Comparison of ENCODE assay signal across 8 mouse cellular contexts in the genomic region with DNA sequence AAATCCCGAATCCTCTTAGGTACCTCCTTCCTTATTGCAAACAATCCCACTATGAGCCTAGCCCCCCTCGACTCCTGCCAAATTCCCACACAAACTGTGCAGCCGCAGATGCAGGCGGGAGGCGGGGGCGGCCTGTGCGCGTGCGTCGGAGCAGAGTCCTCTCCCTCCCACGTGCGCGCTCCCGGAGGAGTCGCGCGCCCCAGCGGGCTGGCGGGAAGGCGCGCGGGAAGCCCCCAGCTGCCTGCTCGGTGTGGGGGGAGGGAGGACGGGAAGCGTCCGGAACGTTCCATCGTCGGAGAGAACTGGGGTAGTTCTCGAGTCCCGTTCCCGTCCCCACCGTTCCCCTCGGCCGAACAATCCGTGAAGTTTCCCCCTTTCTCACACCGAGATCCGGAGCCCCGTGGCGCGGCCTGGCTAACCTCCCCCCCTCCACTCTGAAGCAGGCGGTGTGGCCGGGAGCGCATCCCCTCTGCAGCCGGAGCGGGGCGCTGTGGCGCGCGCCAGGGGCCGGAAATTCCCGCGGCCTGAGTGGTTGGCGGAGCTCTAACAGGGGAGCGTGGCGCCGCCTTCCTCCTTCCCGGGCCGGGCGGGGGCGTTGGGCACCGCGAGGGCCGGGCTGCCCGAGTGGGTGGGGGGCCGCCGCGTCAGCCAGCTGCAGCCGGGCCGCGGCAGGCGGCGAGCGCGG. TPM values are rescaled to one million over a fixed set of nuclear protein-coding genes. Genes with fewer than 3 reads are reported as not detected.
DNase-seq lines count a peak whose midpoint lies in the region; ATAC-seq and TF ChIP-seq lines count a peak whose summit lies in the region.

No protein-coding gene starts in this region.

- TF ChIP-seq CTCF in lung, adult 2 months (IDR thresholded peaks at IDR 0.05; ENCODE audit: insufficient read depth, low read length): peak; percentile 43

- H3K27me3 ChIP-seq in forebrain, embryonic 14.5 days (replicated peaks; ENCODE audit: control insufficient read depth, insufficient read depth, low read length): no peaks in the 10 kb centered on the region

- H3K27ac ChIP-seq in forebrain, embryonic 14.5 days (ENCODE audit: low read depth, low read length): peak overlapping the region; percentile 98

- H3K4me1 ChIP-seq in forebrain, embryonic 14.5 days (ENCODE audit: control insufficient read depth, insufficient read depth, low read length): peaks cover 8% of the 10 kb centered on the region; the same call in 1 of the 2 replicates
- H3K4me1 ChIP-seq in lung, adult 2 months (ENCODE audit: control insufficient read depth, insufficient read depth, low read length): peaks cover 6% of the 10 kb centered on the region

- ATAC-seq in forebrain, embryonic 14.5 days: peak; percentile 95
- ATAC-seq in neutrophil, adult 5-6 weeks (ENCODE audit: extremely low read depth, insufficient number of reproducible peaks, low FRiP score, poor library complexity, severe bottlenecking): peak; percentile 89

- under 1% methylated on average over 43 of the region's 75 CpGs for WGBS in forebrain, embryonic 14.5 days
- under 1% methylated on average over 67 of the region's 75 CpGs for WGBS in lung, adult 2 months

- H3K9me3 ChIP-seq in forebrain, embryonic 14.5 days (replicated peaks; ENCODE audit: control insufficient read depth, low read length): no peaks in the 10 kb centered on the region

- H3K4me3 ChIP-seq in forebrain, embryonic 14.5 days (ENCODE audit: low read depth, low read length): peak overlapping the region; percentile 82
- peak overlapping the region; percentile 82 for H3K4me3 ChIP-seq in lung, adult 2 months (replicated peaks; ENCODE audit: extremely low read depth, low read depth, low read length)

- peak overlapping the region; percentile 78 for H3K4me2 ChIP-seq in forebrain, embryonic 14.5 days (ENCODE audit: low read length)

- intact Hi-C loops in heart, postnatal 25 days (cut with DNase I): loop anchor here (2.0 to 5.0 kb wide), 3 partner anchors 121 to 179 kb away; no protein-coding TSS in a partner anchor

- H3K9ac ChIP-seq in forebrain, embryonic 14.5 days (ENCODE audit: low read length): peak overlapping the region; percentile 97

- DNase-seq in ES-CJ7 (ENCODE audit: low read depth, low spot score): peak; percentile 95
- DNase-seq in cerebellum, adult 11 months: peak; percentile 98
- peak; percentile 99 for DNase-seq in forebrain, embryonic 14.5 days (ENCODE audit: low spot score)
- DNase-seq in heart, postnatal 25 days (ENCODE audit: low spot score): peak; percentile 97
- DNase-seq in layer of hippocampus, adult 18-20 months (ENCODE audit: low spot score in 2 of 2): peak; percentile 97 to 98
- peak; percentile 97 for DNase-seq in lung, adult 2 months
- DNase-seq in thymus, adult 18-20 months: peak; percentile 97

- peaks cover 12% of the 10 kb centered on the region for H3K36me3 ChIP-seq in forebrain, embryonic 14.5 days (ENCODE audit: control insufficient read depth, insufficient read depth, low read length)

- TF ChIP-seq POLR2A in lung, adult 2 months (IDR thresholded peaks at IDR 0.05; ENCODE audit: borderline replicate concordance, extremely low read depth, low read depth, low read length): peak; percentile 63; the same call in 1 of the 2 replicates

RNA-seq across cellular contexts. Expression of a gene that starts 15.4 kb away (rescaled TPM):
- 27.9 and 40.2 TPM in 2 replicates for polyA plus RNA-seq in forebrain, embryonic 14.5 days (2014; fragmentation: Nextera tagmentation; extraction: Ambion mirVana)
- 10 to 100 TPM; 20.1 to 29.1 TPM for total RNA-seq in heart, postnatal 25 days (2021)
- total RNA-seq in layer of hippocampus, adult 18-20 months (2021): 10 to 100 TPM; 32.7 to 33.8 TPM
- 10.9 and 14.7 TPM in 2 replicates for polyA plus RNA-seq in lung, adult 2 months (2012; rRNA removed)
- total RNA-seq in neutrophil, adult 5-6 weeks (2017): 457 and 522 TPM in 2 replicates

Comparison
In these comparisons a context has a peak if more than half of its experiments do, and no peak if none do; other contexts are left out.
1. Peak in every context shown above with its lines: DNase-seq, ATAC-seq, H3K4me3 ChIP-seq and H3K27ac ChIP-seq.
2. RNA of a gene that starts 15.4 kb away (total RNA-seq): 457 to 522 TPM in neutrophil, adult 5-6 weeks; 32.7 to 33.8 TPM in layer of hippocampus, adult 18-20 months and 20.1 to 29.1 TPM in heart, postnatal 25 days; every median in the first group is over 10 times any median in the second.